Mouse (Mus musculus) G1E (cell line): Measurements from ENCODE around the gene Mdk. TPM values are rescaled to one million over a fixed set of nuclear protein-coding genes. Genes with fewer than 3 reads are reported as not detected.
A peak's percentile ranks its signal among the peaks of the same experiment; 100 is the strongest.

Experiments
- ATAC-seq: 2 replicates; pipeline ENCODE4 v1.8.0; 2016; ENCODE audit warnings: mild to moderate bottlenecking; ENCODE audit not compliant: insufficient number of reproducible peaks, poor library complexity, low FRiP score, severe bottlenecking; ENCODE audit errors: extremely low read depth
- DNase-seq: peaks from one replicate; pipeline ENCODE4 v3.0.0; 2012; ENCODE audit warnings: low spot score
- H3K27me3 ChIP-seq: 2 replicates; pipeline ENCODE4 v1.6.1; 2012; ENCODE audit warnings: mild to moderate bottlenecking, low read length, inconsistent platforms; ENCODE audit not compliant: insufficient read depth
- H3K36me3 ChIP-seq: replicated peaks from 2 replicates; pipeline ENCODE3; 2012; ENCODE audit warnings: mild to moderate bottlenecking, inconsistent platforms
- H3K4me1 ChIP-seq: 2 replicates; pipeline ENCODE4 v1.6.1; 2012; ENCODE audit warnings: low read depth, low read length, inconsistent platforms, mixed read lengths; ENCODE audit not compliant: insufficient read depth
- H3K4me3 ChIP-seq: 2 replicates; pipeline ENCODE4 v1.5.1; 2012; ENCODE audit warnings: low read depth, mild to moderate bottlenecking, inconsistent platforms, low read length, moderate library complexity, mixed read lengths
- H3K9me3 ChIP-seq: replicated peaks from 2 replicates; pipeline ENCODE4 v1.6.1; 2012; ENCODE audit warnings: inconsistent platforms
- CTCF ChIP-seq: IDR thresholded peaks from 2 replicates; pipeline ENCODE4 v1.5.1; 2012; ENCODE audit warnings: low read depth, low read length, inconsistent platforms, mixed read lengths
- GATA1 ChIP-seq: IDR thresholded peaks from 2 replicates; pipeline ENCODE4 v1.6.1; 2012; ENCODE audit warnings: borderline replicate concordance, low read length, inconsistent platforms, mixed read lengths
- GATA2 ChIP-seq: IDR thresholded peaks from 2 replicates; pipeline ENCODE4 v1.6.1; 2012; ENCODE audit warnings: low read depth, low read length, inconsistent platforms, borderline replicate concordance
- POLR2AphosphoS5 ChIP-seq: IDR thresholded peaks from 2 replicates; pipeline ENCODE4 v1.6.1; 2012; ENCODE audit warnings: low read depth, low read length, inconsistent platforms; ENCODE audit not compliant: insufficient replicate concordance
- TAL1 ChIP-seq: conservative IDR thresholded peaks from 2 replicates; pipeline ENCODE4 v1.6.1; 2012; ENCODE audit warnings: low read depth, low read length, inconsistent platforms, mixed read lengths
- polyA plus RNA-seq: library from polyadenylated mRNA; stranded (reverse); fragments of >175 nt; gene quantifications from 2 replicates; pipeline ENCODE4 v1.2.3, GENCODE M21; 2012
- total RNA-seq, 2 experiments: library from RNA; stranded (forward) in 1 of 2; stranded (reverse) in 1 of 2; fragments of 200-1000 nt in 1 of 2; fragments of >200 nt in 1 of 2; fragmentation: Nextera tagmentation in 1 of 2; gene quantifications; 2 replicates each; pipeline ENCODE4 v1.2.3; 2014 to 2017

Gene Mdk
- total and polyA plus RNA-seq, 3 experiments: 0.76 to 5.5 (median 4.9) TPM

DNA sequence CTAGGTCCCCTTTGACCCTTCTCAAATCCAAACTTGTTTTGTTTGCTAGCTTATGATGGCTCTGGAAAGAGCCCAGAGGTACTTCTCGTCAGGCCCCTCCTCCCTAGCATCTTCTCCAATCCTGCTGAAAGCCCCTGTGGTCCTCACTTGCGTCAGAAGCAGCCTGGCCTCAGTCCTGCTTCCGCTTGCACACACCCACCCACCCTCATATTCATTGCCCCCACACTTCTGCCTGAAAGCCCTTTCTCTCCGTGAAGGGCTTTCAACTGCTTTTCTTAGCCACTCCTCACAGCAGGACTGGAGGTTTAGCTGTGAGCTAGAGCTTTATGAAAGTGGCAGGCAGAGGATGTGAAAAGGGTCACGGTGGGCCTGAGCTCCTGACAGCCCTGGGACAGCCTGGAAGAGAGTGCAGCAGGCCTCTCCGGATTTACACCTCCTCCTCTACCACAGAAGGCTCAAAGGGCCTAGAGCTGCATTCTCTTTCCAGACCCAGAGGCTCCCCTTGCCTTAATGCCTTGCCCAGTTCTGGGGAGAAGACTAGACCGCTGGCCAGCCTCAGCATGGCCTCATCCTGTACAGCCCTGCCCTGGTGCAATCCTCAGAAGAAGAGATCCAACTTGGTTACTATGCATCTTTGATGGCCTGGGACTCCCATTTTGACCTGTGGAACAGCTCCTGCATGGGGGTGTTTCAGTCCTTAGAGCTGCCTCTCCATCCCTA, 41.5 kb upstream of the Mdk start:
- ATAC-seq: no peak
- TF ChIP-seq GATA2 (no peak), TAL1 (no peak), POLR2AphosphoS5 (no peak), GATA1 (no peak), CTCF (no peak)

DNA sequence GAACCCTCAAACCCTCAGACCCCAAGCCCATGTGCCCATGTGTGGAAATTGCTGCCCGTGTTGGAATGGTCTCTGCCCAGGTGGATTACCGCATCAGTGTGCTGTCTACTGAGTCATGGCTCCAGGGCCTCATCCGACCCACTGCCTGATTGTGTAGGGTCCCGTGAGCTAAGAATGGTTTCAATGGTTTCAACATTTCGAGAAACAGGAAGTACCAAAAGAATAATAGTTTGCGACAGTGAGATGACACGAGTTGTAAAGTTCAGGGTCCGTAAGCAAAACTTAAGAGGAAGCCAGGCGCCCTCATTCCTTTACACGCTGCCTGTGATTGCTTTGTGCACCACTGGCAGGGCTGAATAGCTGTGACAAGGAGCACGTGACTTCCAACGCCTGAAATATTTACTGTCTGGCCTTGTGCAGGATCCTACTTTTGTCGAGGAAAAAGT, 40.0 kb upstream of the Mdk start:
- no peak for TF ChIP-seq GATA2
- TF ChIP-seq GATA1: no peak
- no peak for TF ChIP-seq CTCF
- TF ChIP-seq POLR2AphosphoS5: no peak
- no peak for TF ChIP-seq TAL1
- Histone ChIP-seq H3K4me1 (peaks cover 5% of the 10 kb centered on the region; the same call in 1 of the 2 replicates), H3K36me3 (no peaks in the 10 kb centered on the region), H3K9me3 (no peaks in the 10 kb centered on the region), H3K4me3 (no peak overlapping the region), H3K27me3 (peaks cover 88% of the 10 kb centered on the region)
- DNase-seq: no peak
- ATAC-seq: no peak

More for the DNA sequence above, 41.5 kb upstream of the Mdk start:
- Histone ChIP-seq H3K27me3 (peaks cover 91% of the 10 kb centered on the region), H3K36me3 (no peaks in the 10 kb centered on the region), H3K4me1 (peaks cover 5% of the 10 kb centered on the region; the same call in 1 of the 2 replicates), H3K4me3 (no peak overlapping the region), H3K9me3 (no peaks in the 10 kb centered on the region)
- DNase-seq: no peak

DNA sequence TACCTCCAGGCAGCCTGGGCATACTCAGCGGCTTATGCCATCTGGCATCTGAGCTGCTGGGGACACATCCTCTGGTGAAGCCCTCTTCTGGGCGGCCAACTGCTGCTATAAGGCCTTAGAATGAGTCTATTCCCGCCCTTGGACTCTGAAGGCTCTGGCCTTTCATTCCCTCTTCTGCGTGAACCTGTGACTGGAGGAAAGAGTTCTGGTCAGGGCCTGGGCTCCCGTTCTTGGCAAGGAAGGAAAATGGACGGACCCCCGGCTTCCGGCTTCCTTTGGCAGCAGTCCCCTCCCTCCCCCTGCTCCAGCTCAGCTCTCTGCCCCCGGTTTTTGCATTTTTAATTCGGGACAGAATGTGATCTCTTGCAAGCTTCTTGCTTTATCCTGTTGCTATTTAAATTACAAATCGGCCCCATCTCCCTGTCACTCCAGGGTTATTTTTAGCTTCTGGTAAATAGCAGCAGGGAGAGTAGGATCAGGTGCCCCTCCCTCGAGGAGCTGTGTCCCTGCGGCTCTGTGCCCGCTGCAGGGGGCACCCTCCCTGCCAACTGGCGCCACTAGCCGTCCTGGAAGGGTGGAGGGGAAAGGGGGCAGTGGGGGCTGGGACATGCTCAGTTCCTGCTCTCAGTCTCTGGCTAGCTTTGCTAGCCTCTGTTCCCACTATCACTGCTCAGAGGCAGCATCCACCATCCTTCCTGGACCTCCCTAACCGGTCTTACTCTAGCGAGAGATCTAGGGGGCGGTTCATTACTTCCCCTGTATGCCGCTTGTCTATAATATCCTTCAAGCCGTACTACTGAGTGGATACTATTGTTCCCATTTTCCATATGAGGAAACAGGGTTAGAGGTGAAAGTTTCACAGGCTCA, 39.4 kb upstream of the Mdk start:
- TF ChIP-seq POLR2AphosphoS5: no peak
- TF ChIP-seq GATA1: no peak
- TF ChIP-seq GATA2: no peak
- no peak for TF ChIP-seq CTCF
- Histone ChIP-seq H3K4me1 (peaks cover 5% of the 10 kb centered on the region; the same call in 1 of the 2 replicates), H3K36me3 (no peaks in the 10 kb centered on the region), H3K4me3 (no peak overlapping the region), H3K9me3 (no peaks in the 10 kb centered on the region), H3K27me3 (peaks cover 85% of the 10 kb centered on the region)
- DNase-seq: no peak
- no peak for ATAC-seq

DNA sequence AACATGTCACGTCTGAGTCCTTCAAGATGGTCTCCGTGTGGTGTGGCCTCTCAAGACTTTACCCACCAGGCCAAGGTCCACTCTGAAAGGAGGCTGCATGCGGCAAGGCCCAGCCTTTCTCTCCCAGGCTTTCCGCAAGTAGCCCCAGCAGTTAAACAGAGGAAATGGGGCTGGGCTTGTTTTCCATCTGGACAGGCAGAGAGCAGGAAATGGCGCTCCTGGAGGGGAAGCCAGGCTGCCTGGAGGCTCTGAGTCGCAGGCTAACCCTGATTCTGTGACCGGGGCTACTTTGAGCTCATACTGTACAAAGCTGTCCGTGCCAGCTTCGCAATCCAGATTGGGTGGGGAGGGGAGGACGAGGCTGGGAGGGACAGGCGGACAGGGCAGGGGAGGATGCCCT, 35.9 kb upstream of the Mdk start:
- Histone ChIP-seq H3K4me3 (no peak overlapping the region), H3K4me1 (peaks cover 28% of the 10 kb centered on the region), H3K36me3 (no peaks in the 10 kb centered on the region), H3K27me3 (peaks cover 63% of the 10 kb centered on the region), H3K9me3 (no peaks in the 10 kb centered on the region)
- DNase-seq (no peak), ATAC-seq (no peak)
- TF ChIP-seq GATA1: no peak
- no peak for TF ChIP-seq TAL1
- TF ChIP-seq CTCF: no peak
- TF ChIP-seq POLR2AphosphoS5: no peak
- no peak for TF ChIP-seq GATA2

GRCm38 (mm10) chr2:91966367-91966766, 34.3 kb upstream of the Mdk start:
- peaks cover 39% of the 10 kb centered on the region for H3K4me1 ChIP-seq
- no peak for ATAC-seq
- H3K9me3 ChIP-seq: no peaks in the 10 kb centered on the region
- TF ChIP-seq POLR2AphosphoS5: no peak
- no peak for TF ChIP-seq CTCF
- no peak for TF ChIP-seq GATA1
- TF ChIP-seq GATA2: no peak
- no peak for TF ChIP-seq TAL1
- peaks cover 5% of the 10 kb centered on the region for H3K36me3 ChIP-seq
- no peak overlapping the region for H3K4me3 ChIP-seq
- H3K27me3 ChIP-seq: peaks cover 52% of the 10 kb centered on the region
- DNase-seq: no peak

DNA sequence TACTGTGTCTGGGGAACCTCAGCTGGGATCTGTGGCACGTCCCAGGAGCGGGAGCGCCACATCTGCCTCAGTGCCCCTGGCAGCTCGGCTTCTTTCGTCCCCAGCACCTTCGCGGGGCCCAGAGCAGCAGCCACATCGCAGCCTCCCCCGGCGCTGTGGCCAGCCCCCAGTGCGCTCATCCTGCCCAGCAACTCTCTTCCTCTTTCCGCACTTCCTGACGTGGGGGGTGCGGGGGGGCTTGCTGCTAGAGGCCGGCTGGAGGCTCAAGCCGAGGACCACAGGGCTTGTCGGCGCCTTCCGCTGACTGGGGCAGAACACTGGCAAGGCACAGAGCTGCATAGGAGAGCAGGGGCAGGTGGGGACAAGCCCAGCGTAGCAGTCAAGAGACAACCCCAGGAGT, 33.3 kb upstream of the Mdk start:
- TF ChIP-seq TAL1 (no peak), GATA2 (no peak), POLR2AphosphoS5 (no peak), CTCF (no peak)
- H3K4me1 ChIP-seq: peaks cover 47% of the 10 kb centered on the region
- DNase-seq: no peak
- H3K27me3 ChIP-seq: peaks cover 42% of the 10 kb centered on the region
- H3K36me3 ChIP-seq: peaks cover 14% of the 10 kb centered on the region
- H3K4me3 ChIP-seq: peak overlapping the region; percentile 49; the same call in 1 of the 2 replicates
- no peak for ATAC-seq
- no peaks in the 10 kb centered on the region for H3K9me3 ChIP-seq
